Mouse (Mus musculus): Measurements from ENCODE around the gene Zfp119a.
"Not testable (repeated sequence)": the region's sequence is repeated elsewhere in the genome, so short reads cannot be mapped to it uniquely, and the experiment has no call there.

The Zfp119a gene

GRCm38 (mm10) chr17:55878636-55879369 lies at the start of gene Zfp119a:
Gene Zfp119a, minus strand, starts transcription at chr17:55878930.
- DNase-seq (ENCODE audit: low read depth, low spot score) = peak; percentile 81

GRCm38 (mm10) chr17:55906669-55907068 lies 27.9 kb upstream of the Zfp119a start:
- no peak for DNase-seq (ENCODE audit: low read depth, low spot score)

GRCm38 (mm10) chr17:55904131-55904530 lies 25.4 kb upstream of the Zfp119a start:
- no peak for DNase-seq (ENCODE audit: low read depth, low spot score)

GRCm38 (mm10) chr17:55903687-55904086 lies 25.0 kb upstream of the Zfp119a start:
- DNase-seq (ENCODE audit: low read depth, low spot score) = no peak

GRCm38 (mm10) chr17:55903087-55903486 lies 24.4 kb upstream of the Zfp119a start:
- no peak for DNase-seq (ENCODE audit: low read depth, low spot score)

GRCm38 (mm10) chr17:55892406-55892955 lies 13.8 kb upstream of the Zfp119a start:
- not testable (repeated sequence) for DNase-seq (ENCODE audit: low read depth, low spot score)

- no peak for DNase-seq (ENCODE audit: low read depth, low spot score)
Measured at GRCm38 (mm10) chr17:55884912-55885311, 6.2 kb upstream of the Zfp119a start.

GRCm38 (mm10) chr17:55883631-55884030 lies 4.9 kb upstream of the Zfp119a start:
- DNase-seq (ENCODE audit: low read depth, low spot score) = no peak

- peak; percentile 13 for DNase-seq (ENCODE audit: low read depth, low spot score)
Measured at GRCm38 (mm10) chr17:55878282-55878635, 471 bp downstream of the Zfp119a start.

- no peak for DNase-seq (ENCODE audit: low read depth, low spot score)
Measured at GRCm38 (mm10) chr17:55877184-55877583, 1.5 kb downstream of the Zfp119a start.

- no peak for DNase-seq (ENCODE audit: low read depth, low spot score)
Measured at GRCm38 (mm10) chr17:55843067-55843466, 35.7 kb downstream of the Zfp119a start.

GRCm38 (mm10) chr17:55821566-55821965 lies 57.2 kb downstream of the Zfp119a start:
- DNase-seq (ENCODE audit: low read depth, low spot score) = no peak

- no peak for DNase-seq (ENCODE audit: low read depth, low spot score)
Measured at GRCm38 (mm10) chr17:55816853-55817252, 61.9 kb downstream of the Zfp119a start.
